Mouse (Mus musculus) heart, embryonic 15.5 days (tissue): ENCODE results near the gene Nfix. TPM values are rescaled to one million over a fixed set of nuclear protein-coding genes. Genes with fewer than 3 reads are reported as not detected.
A peak's percentile ranks its signal among the peaks of the same experiment; 100 is the strongest.

Source experiments
- ATAC-seq: fragments of 200-750 bp; cut with Nextera tagmentation; replicated peaks from 2 replicates; pipeline ENCODE4 v1.8.0; 2017; ENCODE audit warnings: low read depth, moderate TSS enrichment; ENCODE audit not compliant: insufficient number of reproducible peaks, insufficient read depth, low FRiP score
- H3K27ac ChIP-seq: fragments of 300-500 bp; sonication (generic); 2 replicates; pipeline ENCODE4 v1.5.1; 2015; ENCODE audit warnings: mild to moderate bottlenecking, inconsistent platforms
- H3K27me3 ChIP-seq: fragments of 300-500 bp; sonication (generic); 2 replicates; pipeline ENCODE4 v1.6.1; 2015; ENCODE audit warnings: inconsistent platforms
- H3K36me3 ChIP-seq: fragments of 300-500 bp; sonication (generic); 2 replicates; pipeline ENCODE4 v1.6.1; 2015; ENCODE audit warnings: mild to moderate bottlenecking, inconsistent platforms
- H3K4me1 ChIP-seq: fragments of 300-500 bp; sonication (generic); replicated peaks from 2 replicates; pipeline ENCODE4 v1.6.1; 2015; ENCODE audit warnings: inconsistent platforms
- H3K4me2 ChIP-seq: fragments of 300-500 bp; sonication (generic); 2 replicates; pipeline ENCODE4 v1.6.1; 2015; ENCODE audit warnings: inconsistent platforms, mild to moderate bottlenecking, moderate library complexity
- H3K4me3 ChIP-seq: fragments of 300-500 bp; sonication (generic); 2 replicates; pipeline ENCODE4 v1.5.1; 2015; ENCODE audit warnings: mild to moderate bottlenecking, inconsistent platforms
- H3K9ac ChIP-seq: fragments of 300-500 bp; sonication (generic); 2 replicates; pipeline ENCODE4 v1.6.1; 2015; ENCODE audit warnings: mild to moderate bottlenecking, inconsistent platforms
- H3K9me3 ChIP-seq: fragments of 300-500 bp; sonication (generic); replicated peaks from 2 replicates; pipeline ENCODE4 v1.6.1; 2016; ENCODE audit warnings: inconsistent platforms
- WGBS: fragments of 180-500 bp; shearing (Covaris S2); methylation state at CpG from one replicate; pipeline ENCODE4 v1.1.7; 2015; ENCODE audit warnings: mixed read lengths; 5-methylcytosine and 5-hydroxymethylcytosine counted together
- polyA plus RNA-seq: library from polyadenylated mRNA; unstranded; fragments of >200 nt; fragmentation: Nextera tagmentation; extraction: Ambion mirVana; gene quantifications from 2 replicates; pipeline ENCODE4 v1.2.1, GENCODE M21; 2015

Gene Nfix
- polyA plus RNA-seq, 1 experiment from 2014 or later: 15.0 TPM

DNA sequence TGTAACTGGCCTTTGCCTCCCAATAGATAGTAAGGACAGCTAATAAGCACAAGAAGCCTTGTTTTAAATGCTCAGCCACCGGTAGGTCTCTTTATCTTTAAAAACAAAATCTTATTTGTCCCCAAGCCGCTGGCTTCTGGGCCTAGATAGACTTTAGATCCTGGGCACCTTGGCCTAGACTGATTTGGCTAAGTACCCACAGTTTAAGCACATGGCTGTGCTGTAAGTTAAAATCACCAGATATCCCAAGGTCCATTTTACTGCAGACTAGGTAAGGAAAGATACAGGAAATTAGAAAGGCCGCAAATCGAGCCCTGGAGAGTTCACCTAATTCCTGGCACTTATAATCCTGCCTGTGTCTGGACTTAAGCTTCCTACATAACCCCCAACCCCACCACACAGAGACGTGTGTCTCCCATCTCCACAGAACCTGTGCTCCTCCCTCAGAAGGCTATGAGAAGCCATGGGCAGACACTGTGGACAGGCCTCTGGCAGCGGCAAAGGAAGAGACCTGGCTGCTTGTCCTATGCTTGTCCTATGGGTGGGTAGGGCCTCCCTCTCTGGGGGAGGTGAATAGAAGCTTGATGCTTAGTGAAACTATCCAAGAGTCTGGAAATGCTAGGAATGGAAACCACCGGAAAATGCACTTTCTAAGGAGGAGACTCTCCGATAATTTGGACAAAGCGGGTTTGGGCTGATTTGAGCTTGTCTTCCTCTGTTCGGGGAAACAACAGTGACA is 22.1 kb downstream of the Nfix start:
- H3K9me3 ChIP-seq: no peaks in the 10 kb centered on the region
- WGBS: 66% methylated on average over 10 of the region's 10 CpGs
- peaks cover 45% of the 10 kb centered on the region for H3K4me1 ChIP-seq

DNA sequence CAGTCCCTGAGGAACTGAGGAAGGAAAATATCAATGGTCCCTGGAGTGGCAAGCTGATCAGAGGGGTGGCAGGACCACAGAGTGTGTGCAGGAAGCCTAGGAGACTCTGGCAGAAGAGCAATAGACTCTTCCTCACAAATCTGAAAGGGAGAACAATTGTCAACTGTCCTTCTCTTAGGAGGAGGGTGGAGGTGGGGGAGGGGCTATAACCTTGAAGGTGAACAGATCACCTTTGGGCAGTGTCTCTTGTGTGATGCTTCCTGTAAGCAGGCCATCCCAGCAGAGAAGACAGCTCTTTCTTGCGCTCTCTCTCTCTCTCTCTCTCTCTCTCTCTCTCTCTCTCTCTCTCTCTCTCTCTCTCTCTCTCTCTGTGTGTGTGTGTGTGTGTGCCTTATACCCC is 23.6 kb downstream of the Nfix start:
- peaks cover 87% of the 10 kb centered on the region for H3K27me3 ChIP-seq
- H3K36me3 ChIP-seq: no peaks in the 10 kb centered on the region
- H3K27ac ChIP-seq: no peak overlapping the region
- no peak overlapping the region for H3K4me2 ChIP-seq
- no peak for ATAC-seq
- WGBS: 62% methylated on average over 1 of the region's 1 CpGs
- no peak overlapping the region for H3K9ac ChIP-seq
- no peaks in the 10 kb centered on the region for H3K9me3 ChIP-seq
- peaks cover 55% of the 10 kb centered on the region for H3K4me1 ChIP-seq
- H3K4me3 ChIP-seq: no peak overlapping the region

More for the DNA sequence above, 22.1 kb downstream of the Nfix start:
- no peak overlapping the region for H3K9ac ChIP-seq
- ATAC-seq: no peak
- no peak overlapping the region for H3K4me3 ChIP-seq
- no peaks in the 10 kb centered on the region for H3K36me3 ChIP-seq
- H3K27me3 ChIP-seq: peaks cover 88% of the 10 kb centered on the region
- H3K4me2 ChIP-seq: no peak overlapping the region
- no peak overlapping the region for H3K27ac ChIP-seq

DNA sequence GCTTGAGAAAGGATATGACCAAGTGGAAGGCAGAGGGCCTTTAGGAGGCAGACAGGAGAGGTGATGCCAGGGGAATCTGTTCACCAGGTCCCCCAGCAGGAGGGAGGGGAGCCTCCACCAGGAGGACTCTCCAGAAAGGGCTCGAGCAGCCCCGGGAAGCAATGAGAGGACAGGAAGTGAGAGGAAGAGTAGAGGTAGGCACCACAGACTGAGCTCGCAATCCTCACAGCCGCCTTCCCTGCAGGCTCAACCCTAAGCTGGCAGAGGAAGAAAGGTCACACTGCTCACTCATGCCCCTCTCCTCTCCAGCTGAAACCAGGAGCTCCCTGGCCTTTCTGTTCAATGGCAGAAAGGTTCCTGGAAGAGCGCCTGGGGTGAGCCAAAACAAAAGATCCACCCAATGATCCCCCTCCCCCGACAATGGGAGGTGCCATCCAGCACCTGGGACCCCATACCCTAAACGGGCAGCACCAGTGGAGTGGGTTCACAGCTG is 24.5 kb downstream of the Nfix start:
- Histone ChIP-seq H3K27ac (peak overlapping the region; percentile 84), H3K4me1 (peaks cover 59% of the 10 kb centered on the region), H3K4me2 (peak overlapping the region; percentile 61), H3K36me3 (no peaks in the 10 kb centered on the region), H3K9ac (no peak overlapping the region), H3K27me3 (peaks cover 87% of the 10 kb centered on the region), H3K4me3 (no peak overlapping the region), H3K9me3 (no peaks in the 10 kb centered on the region)
- 24% methylated on average over 7 of the region's 7 CpGs for WGBS
- ATAC-seq: no peak

DNA sequence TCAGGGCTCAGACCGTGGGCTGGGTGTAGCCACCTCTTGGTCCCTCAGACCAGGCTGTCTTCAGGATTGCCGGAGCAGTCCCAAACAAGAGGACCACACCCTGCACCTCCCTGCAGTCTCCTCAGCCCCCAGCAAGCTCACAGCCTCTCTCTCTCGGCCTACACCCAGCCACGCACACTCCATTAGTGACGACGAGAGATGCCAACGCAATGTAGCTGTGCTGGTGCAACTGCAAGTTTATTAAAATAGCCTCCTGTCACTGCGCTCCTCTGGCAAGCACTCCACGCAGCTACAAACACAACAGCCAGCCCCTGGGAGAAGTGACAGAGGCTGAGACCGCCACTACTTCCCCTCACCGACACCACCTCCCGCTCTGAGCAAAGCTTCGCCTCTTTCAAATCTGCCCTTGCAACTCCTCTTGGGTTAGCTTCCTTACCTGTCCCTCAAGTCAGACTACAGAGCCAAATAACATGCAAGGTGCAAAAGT is 25.0 kb downstream of the Nfix start:
- Histone ChIP-seq H3K36me3 (no peaks in the 10 kb centered on the region), H3K27me3 (peaks cover 84% of the 10 kb centered on the region), H3K4me1 (peaks cover 58% of the 10 kb centered on the region), H3K9me3 (no peaks in the 10 kb centered on the region), H3K4me2 (peak overlapping the region; percentile 61), H3K9ac (no peak overlapping the region), H3K27ac (peak overlapping the region; percentile 84), H3K4me3 (no peak overlapping the region; the same call in 1 of the 2 replicates)
- ATAC-seq: no peak
- 14% methylated on average over 13 of the region's 13 CpGs for WGBS

DNA sequence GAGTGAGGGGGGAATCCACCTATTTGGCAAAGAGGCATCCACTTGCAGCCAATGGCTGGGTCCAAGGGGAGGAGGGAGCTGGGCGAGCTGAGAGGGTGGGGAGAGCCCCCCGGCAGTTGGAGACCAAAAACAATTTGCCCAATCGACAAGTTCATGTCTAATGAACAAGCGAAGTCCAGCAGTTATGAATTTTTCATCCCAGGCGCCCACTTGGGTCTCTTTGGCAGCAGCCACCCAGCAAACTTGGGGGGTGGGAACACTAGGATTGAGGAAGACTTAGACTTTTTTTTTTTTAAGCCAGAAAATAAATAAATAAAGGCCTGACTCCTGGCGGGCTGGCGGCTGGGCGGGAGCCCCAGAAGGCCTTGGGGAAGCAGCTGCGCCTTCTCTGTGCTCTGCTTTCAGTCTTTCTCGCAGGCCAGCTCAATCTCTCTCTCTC is 25.7 kb downstream of the Nfix start:
- Histone ChIP-seq H3K27me3 (peaks cover 77% of the 10 kb centered on the region), H3K27ac (peak overlapping the region; percentile 84), H3K36me3 (no peaks in the 10 kb centered on the region), H3K9me3 (no peaks in the 10 kb centered on the region), H3K9ac (no peak overlapping the region), H3K4me2 (peak overlapping the region; percentile 61), H3K4me3 (peak overlapping the region; percentile 20; the same call in 1 of the 2 replicates), H3K4me1 (peaks cover 52% of the 10 kb centered on the region)
- peak; percentile 50 for ATAC-seq
- WGBS: 16% methylated on average over 10 of the region's 10 CpGs

DNA sequence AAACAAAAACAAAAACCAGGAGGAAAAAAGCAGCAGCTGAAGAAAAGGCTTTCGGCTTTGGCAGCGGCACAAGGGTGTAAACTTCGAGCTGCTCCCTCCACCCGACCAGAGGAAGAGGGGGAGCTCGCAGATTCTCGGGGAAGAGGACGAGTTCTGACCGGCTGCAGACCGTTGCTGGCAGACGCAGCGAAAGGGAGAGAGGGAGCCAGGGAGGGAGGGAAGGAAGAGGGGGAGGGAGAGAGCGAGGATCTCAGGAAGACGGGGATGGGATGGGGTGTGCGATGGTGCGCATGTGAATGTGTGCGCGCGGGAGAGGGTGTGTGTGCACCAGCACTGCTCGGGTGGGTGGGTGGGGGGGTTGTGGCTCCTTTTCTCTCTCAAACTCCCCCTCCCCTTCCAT is 26.3 kb downstream of the Nfix start:
- peak overlapping the region; percentile 61 for H3K4me2 ChIP-seq
- no peaks in the 10 kb centered on the region for H3K36me3 ChIP-seq
- 1% methylated on average over 17 of the region's 19 CpGs for WGBS
- H3K4me1 ChIP-seq: peaks cover 46% of the 10 kb centered on the region
- H3K27ac ChIP-seq: peak overlapping the region; percentile 67
- H3K9ac ChIP-seq: peak overlapping the region; percentile 38; the same call in 1 of the 2 replicates
- peaks cover 71% of the 10 kb centered on the region for H3K27me3 ChIP-seq
- peak; percentile 84 for ATAC-seq
- no peaks in the 10 kb centered on the region for H3K9me3 ChIP-seq
- H3K4me3 ChIP-seq: peak overlapping the region; percentile 41

DNA sequence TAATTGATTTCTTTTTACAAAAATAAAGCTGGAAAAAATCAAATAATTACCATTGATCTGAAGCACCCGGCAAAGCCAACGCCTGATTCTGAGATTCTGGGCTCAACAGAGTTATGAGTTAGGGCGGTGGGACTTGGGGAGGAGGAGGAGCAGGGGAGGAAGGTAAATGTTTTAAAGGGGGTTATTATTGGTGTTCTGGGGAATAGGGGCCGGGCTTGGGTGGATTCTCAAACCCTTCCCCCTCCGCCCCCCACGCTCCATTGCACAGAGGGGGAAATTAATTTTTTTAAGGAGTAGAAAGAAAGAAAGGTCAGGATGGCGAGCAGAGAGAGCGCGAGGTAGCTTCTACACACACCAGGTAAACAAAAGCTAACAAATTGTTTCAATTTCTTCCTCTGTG is 26.8 kb downstream of the Nfix start:
- H3K9ac ChIP-seq: peak overlapping the region; percentile 38; the same call in 1 of the 2 replicates
- no peak for ATAC-seq
- peaks cover 43% of the 10 kb centered on the region for H3K4me1 ChIP-seq
- peak overlapping the region; percentile 67 for H3K27ac ChIP-seq
- peaks cover 65% of the 10 kb centered on the region for H3K27me3 ChIP-seq
- H3K9me3 ChIP-seq: no peaks in the 10 kb centered on the region
- H3K4me3 ChIP-seq: peak overlapping the region; percentile 41
- H3K36me3 ChIP-seq: no peaks in the 10 kb centered on the region
- WGBS: 11% methylated on average over 9 of the region's 9 CpGs
- peak overlapping the region; percentile 61 for H3K4me2 ChIP-seq

DNA sequence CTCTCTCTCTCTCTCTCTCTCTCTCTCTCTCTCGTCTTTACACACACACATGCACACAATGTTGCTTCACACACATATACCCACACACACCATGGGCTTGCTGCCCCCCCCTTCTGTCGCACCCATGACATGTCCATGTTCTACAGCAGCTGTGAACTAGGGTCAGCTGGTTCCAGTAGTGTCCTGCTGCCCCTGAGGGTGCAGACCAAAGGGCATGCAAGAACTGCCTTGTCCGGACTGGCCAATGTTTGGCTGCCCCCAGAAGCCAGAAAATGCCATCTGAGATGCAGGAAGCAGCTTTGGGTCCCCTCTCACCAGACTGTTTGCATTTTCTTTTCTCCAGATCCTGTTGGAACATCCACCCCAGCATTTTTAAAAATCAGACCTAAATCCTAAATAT is 27.5 kb downstream of the Nfix start:
- Histone ChIP-seq H3K27ac (no peak overlapping the region), H3K9ac (no peak overlapping the region), H3K4me1 (peaks cover 43% of the 10 kb centered on the region), H3K36me3 (no peaks in the 10 kb centered on the region), H3K4me3 (no peak overlapping the region), H3K27me3 (peaks cover 61% of the 10 kb centered on the region), H3K9me3 (no peaks in the 10 kb centered on the region), H3K4me2 (no peak overlapping the region; the same call in 1 of the 2 replicates)
- no peak for ATAC-seq
- WGBS: 14% methylated on average over 2 of the region's 3 CpGs

DNA sequence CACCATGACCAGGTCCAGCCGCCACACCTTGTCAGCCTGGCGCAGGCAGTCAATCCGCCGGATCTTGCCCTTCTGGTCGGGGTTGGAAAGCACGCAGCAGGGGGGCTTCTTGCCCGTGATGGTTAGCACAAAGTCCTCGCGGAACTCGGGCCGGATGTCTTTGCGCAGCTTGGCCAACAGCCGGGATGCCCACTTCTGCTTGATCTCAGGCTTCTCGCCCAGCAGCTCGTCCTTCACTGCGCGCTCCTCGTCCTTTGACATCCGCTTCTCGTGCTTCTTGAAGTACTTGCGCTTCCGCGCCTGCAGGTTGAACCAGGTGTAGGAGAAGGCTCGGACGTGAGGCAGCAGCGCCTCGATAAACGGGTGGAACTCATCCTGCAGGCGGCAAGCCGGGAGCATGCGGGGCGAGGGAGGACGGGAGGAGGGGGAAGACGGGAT is 28.2 kb downstream of the Nfix start:
- H3K36me3 ChIP-seq: no peaks in the 10 kb centered on the region
- no peaks in the 10 kb centered on the region for H3K9me3 ChIP-seq
- H3K9ac ChIP-seq: peak overlapping the region; percentile 17; the same call in 1 of the 2 replicates
- no peak overlapping the region for H3K27ac ChIP-seq
- H3K27me3 ChIP-seq: peaks cover 58% of the 10 kb centered on the region
- peak overlapping the region; percentile 47 for H3K4me2 ChIP-seq
- WGBS: 14% methylated on average over 33 of the region's 34 CpGs
- H3K4me3 ChIP-seq: peak overlapping the region; percentile 29
- ATAC-seq: no peak
- peaks cover 44% of the 10 kb centered on the region for H3K4me1 ChIP-seq

DNA sequence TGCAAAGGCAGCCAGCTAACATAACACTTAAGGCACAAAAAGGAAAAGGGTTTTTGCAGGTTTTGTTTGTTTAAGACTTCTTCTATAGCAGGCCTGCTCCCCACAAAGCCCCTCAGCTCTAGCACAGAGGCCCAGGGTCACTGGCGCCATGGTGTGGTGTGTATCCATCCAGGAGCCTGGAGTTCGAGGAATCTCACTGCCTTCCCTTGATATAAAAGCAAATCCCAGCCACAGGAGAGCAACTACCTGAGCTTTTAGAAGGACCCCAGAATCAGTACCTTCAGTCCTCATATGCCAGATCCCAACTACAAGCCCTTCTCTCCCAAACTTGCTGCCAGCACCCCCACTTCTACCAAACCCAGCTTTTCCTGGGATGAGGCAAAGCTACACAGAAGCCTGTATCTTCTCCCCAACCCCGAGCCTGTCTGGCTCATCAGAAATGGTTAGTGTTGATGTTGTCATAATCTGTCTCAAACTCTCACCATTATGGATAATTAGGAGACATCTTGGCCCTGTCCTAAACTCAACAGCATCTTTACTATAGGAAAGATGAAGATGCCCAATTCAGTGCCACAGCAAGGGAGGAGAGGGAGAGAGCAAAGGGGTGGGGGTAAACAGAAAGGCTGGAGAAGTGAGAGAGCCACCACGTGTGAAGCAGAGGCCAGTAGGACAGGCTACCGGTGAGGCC is 29.0 kb downstream of the Nfix start:
- Histone ChIP-seq H3K36me3 (no peaks in the 10 kb centered on the region), H3K27ac (no peak overlapping the region), H3K27me3 (peaks cover 50% of the 10 kb centered on the region), H3K4me1 (peaks cover 51% of the 10 kb centered on the region), H3K9me3 (no peaks in the 10 kb centered on the region), H3K4me3 (no peak overlapping the region), H3K4me2 (no peak overlapping the region), H3K9ac (no peak overlapping the region)
- WGBS: 63% methylated on average over 5 of the region's 5 CpGs
- no peak for ATAC-seq
